ENCODE assay signal across 8 mouse cellular contexts in genomic region chr9:86464151-86465105, GRCm38 (mm10). TPM values are rescaled to one million over a fixed set of nuclear protein-coding genes. Genes with fewer than 3 reads are reported as not detected.
DNase-seq lines count a peak whose midpoint lies in the region; ATAC-seq lines count a peak whose summit lies in the region.

Ube2cbp (minus strand) TSS chr9:86464950.

- peak within 1 kb of the TSS; percentile 64 for H3K4me3 ChIP-seq in hindbrain, embryonic 15.5 days

- H3K27me3 ChIP-seq in hindbrain, embryonic 15.5 days, result no peaks in the 10 kb centered on the region

- peak within 1 kb of the TSS; percentile 54 for H3K4me2 ChIP-seq in hindbrain, embryonic 15.5 days

- H3K9me3 ChIP-seq in hindbrain, embryonic 15.5 days, result no peaks in the 10 kb centered on the region

- H3K9ac ChIP-seq in hindbrain, embryonic 15.5 days, result peak within 1 kb of the TSS; percentile 67

- ATAC-seq in hindbrain, embryonic 15.5 days (ENCODE audit: low FRiP score, low read depth), result peak; percentile 84

- peak; percentile 64 for DNase-seq in WW6 (ENCODE audit: low read depth, low spot score)
- peak; percentile 91 for DNase-seq in cerebellum, postnatal 36 days
- DNase-seq in frontal cortex, postnatal 36 days (ENCODE audit: low spot score in 2 of 2), result peak; percentile 88 to 91
- peak; percentile 83 for DNase-seq in left cerebral cortex, adult 11 months (ENCODE audit: low spot score)
- DNase-seq in lung, postnatal 36 days, result peak; percentile 85
- DNase-seq in retina, embryonic 14.5 days (ENCODE audit: low spot score), result peak; percentile 91
- peak; percentile 83 to 85 for DNase-seq in thymus, postnatal 36 days

- WGBS in hindbrain, embryonic 15.5 days, result 2% methylated on average over 70 of the region's 70 CpGs

- peaks cover 21% of the 10 kb centered on the region for H3K4me1 ChIP-seq in hindbrain, embryonic 15.5 days (replicated peaks)

- H3K27ac ChIP-seq in hindbrain, embryonic 15.5 days (replicated peaks), result peak within 1 kb of the TSS; percentile 89

- no peaks in the 10 kb centered on the region for H3K36me3 ChIP-seq in hindbrain, embryonic 15.5 days

RNA-seq across cellular contexts. Expression of gene Ube2cbp, which starts in this region (rescaled TPM):
- 6.9 and 7.9 TPM in 2 replicates for polyA plus RNA-seq in hindbrain, embryonic 15.5 days (2015; fragmentation: Nextera tagmentation; extraction: Ambion mirVana)

Comparison
In these comparisons a context has a peak if more than half of its experiments do, and no peak if none do; other contexts are left out.
1. Peak in every context shown above with its lines: DNase-seq, ATAC-seq, H3K4me3 ChIP-seq and H3K27ac ChIP-seq.